Mouse (Mus musculus): ENCODE data around the gene Abcb7. TPM values are rescaled to one million over a fixed set of nuclear protein-coding genes. Genes with fewer than 3 reads are reported as not detected.

Gene Abcb7
- total and polyA plus RNA-seq, 3 experiments = 22.0 TPM; not detected in 1

Other genes with a start within 250 kb of the Abcb7 start
- gene Nexmif, start 212.7 kb downstream of the Abcb7 start, total RNA-seq (2012; rRNA removed) = not detected in 2 replicates
- not detected for gene Nexmif, start 212.7 kb downstream of the Abcb7 start, polyA plus RNA-seq (2012; ENCODE audit: insufficient read depth in 1 of 2, insufficient read length in 2 of 2, low read depth in 1 of 2, low replicate concordance in 2 of 2, missing spikeins in 1 of 2)
- 7.1 and 7.2 TPM in 2 replicates for gene Uprt, start 69.0 kb upstream of the Abcb7 start, total RNA-seq (2012; rRNA removed)
- gene Uprt, start 69.0 kb upstream of the Abcb7 start, polyA plus RNA-seq (2012; ENCODE audit: insufficient read depth in 1 of 2, insufficient read length in 2 of 2, low read depth in 1 of 2, low replicate concordance in 2 of 2, missing spikeins in 1 of 2) = 1 to 10 TPM in 1 of 2 experiments, not detected in 1; 4.4 TPM